Mouse (Mus musculus) embryonic stem cell, embryonic (primary cell): ENCODE measurements around the gene Hormad2.

Experiments
- CTCF ChIA-PET, 4 experiments: fragments of 300-600 bp in 2 of 4; fragments of 350-600 bp in 2 of 4; sonication (Branson Sonifier 250); formaldehyde crosslinking; loops; one replicate each; lab custom pipeline; 2022; ENCODE audit warnings: inconsistent platforms in 2 of 4; lab: Charles Lee
- POLR2A ChIA-PET, 4 experiments: fragments of 300-600 bp in 2 of 4; fragments of 350-600 bp in 2 of 4; sonication (Branson Sonifier 250); formaldehyde crosslinking; loops; one replicate each; lab custom pipeline; 2022; ENCODE audit warnings: antibody characterized with exemption in 4 of 4, inconsistent platforms in 1 of 4; lab: Charles Lee

Hormad2 gene

GRCm38 (mm10) chr11:4303033-4303432, 137.9 kb downstream of the Hormad2 start:
- POLR2A ChIA-PET = interaction anchor here in 3 of 4 experiments (0.5 to 3.6 kb wide), 36 partner anchors 8 to 551 kb away, joined by 3 to 18 read pairs (median 4); partner anchors contain the start of genes Tbc1d10a (in 2 of the 3), Sec14l2 (in 1 of the 3), Uqcr10 (in 1 of the 3) and Zmat5 (in 1 of the 3)
- CTCF ChIA-PET = interaction anchor here (0.5 to 2.6 kb wide), 11 partner anchors 20 to 168 kb away, joined by 3 to 7 read pairs (median 5); partner anchors contain the start of genes Lif (in 1 of the 4) and Rnf215 (in 1 of the 4)

GRCm38 (mm10) chr11:4302363-4302913, 138.5 kb downstream of the Hormad2 start:
- ChIA-PET CTCF (interaction anchor here in 3 of 4 experiments (0.6 to 3.0 kb wide), 16 partner anchors 31 to 200 kb away, joined by 3 to 18 read pairs (median 5); partner anchors contain the start of genes Lif (in 1 of the 3) and Rnf215 (in 1 of the 3)), POLR2A (interaction anchor here (0.5 to 3.6 kb wide), 44 partner anchors 8 to 645 kb away, joined by 3 to 18 read pairs (median 4); partner anchors contain the start of genes Tbc1d10a (in 2 of the 4), Sec14l2 (in 1 of the 4), Uqcr10 (in 1 of the 4) and Zmat5 (in 1 of the 4))

- POLR2A ChIA-PET = interaction anchor here in 3 of 4 experiments (0.5 to 3.6 kb wide), 19 partner anchors 9 to 799 kb away, joined by 3 to 18 read pairs (median 3); partner anchors contain the start of genes Ewsr1 (in 1 of the 3), Nf2 (in 1 of the 3) and Rhbdd3 (in 1 of the 3)
- CTCF ChIA-PET = interaction anchor here (0.6 to 3.0 kb wide), 8 partner anchors 30 to 412 kb away, joined by 3 to 18 read pairs (median 3); partner anchors contain the start of gene Rnf215 (in 1 of the 4)
Measured at GRCm38 (mm10) chr11:4300683-4301082, 140.2 kb downstream of the Hormad2 start.

DNA sequence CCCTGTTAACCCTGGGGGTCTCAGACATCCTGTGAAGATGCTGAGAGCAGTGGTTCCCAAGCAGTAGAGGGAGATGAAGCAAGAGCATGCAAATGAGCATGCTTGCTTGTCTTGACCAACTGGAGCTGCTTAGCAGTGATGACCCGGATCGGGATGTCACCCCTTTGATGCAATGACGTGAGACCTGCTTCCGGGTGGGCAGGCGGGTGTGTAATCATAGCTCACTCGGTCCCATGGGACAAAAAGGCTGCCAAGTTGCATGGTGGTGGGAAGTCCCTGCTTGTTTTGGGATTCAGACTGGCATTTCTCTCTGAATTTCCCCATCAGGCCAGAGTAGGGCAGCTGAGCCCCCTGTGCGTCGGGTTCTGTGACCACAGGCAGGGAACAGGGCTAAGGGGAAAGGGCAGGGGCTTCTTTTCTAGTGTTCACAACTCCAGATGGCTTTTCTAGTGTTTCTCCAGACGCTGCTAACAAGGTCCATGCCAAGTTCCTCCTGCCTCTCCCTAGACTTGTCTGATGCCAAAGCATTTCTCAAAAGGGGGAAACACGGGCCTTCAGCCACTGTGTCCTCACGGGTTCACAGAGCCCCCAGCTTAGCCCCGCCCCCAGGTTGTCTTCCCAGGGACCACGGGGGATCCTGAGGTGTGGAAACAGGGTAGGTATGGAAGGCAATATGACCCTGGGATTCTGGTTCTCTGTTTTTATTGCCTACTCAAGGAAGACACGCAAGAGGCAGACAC, 141.0 kb downstream of the Hormad2 start:
- ChIA-PET CTCF (interaction anchor here (0.6 to 3.0 kb wide), 5 partner anchors 29 to 412 kb away, joined by 3 to 18 read pairs (median 3); partner anchors contain the start of gene Rnf215 (in 1 of the 4)), POLR2A (interaction anchor here in 3 of 4 experiments (0.6 to 3.0 kb wide), 18 partner anchors 9 to 799 kb away, joined by 3 to 12 read pairs (median 4); partner anchors contain the start of genes Ewsr1 (in 1 of the 3), Rhbdd3 (in 1 of the 3) and Tbc1d10a (in 1 of the 3))

GRCm38 (mm10) chr11:4299191-4299590, 141.7 kb downstream of the Hormad2 start:
- POLR2A ChIA-PET = interaction anchor here (0.7 to 3.1 kb wide), 21 partner anchors 9 to 407 kb away, joined by 3 to 12 read pairs (median 4); partner anchors contain the start of gene Tbc1d10a (in 1 of the 4)
- CTCF ChIA-PET = interaction anchor here in 3 of 4 experiments (0.9 to 1.7 kb wide), 8 partner anchors 9 to 164 kb away, joined by 3 to 7 read pairs (median 5); partner anchors contain the start of gene Rnf215 (in 1 of the 3)

GRCm38 (mm10) chr11:4298615-4299014, 142.3 kb downstream of the Hormad2 start:
- POLR2A ChIA-PET = interaction anchor here (0.6 to 3.1 kb wide), 26 partner anchors 10 to 507 kb away, joined by 3 to 12 read pairs (median 4); partner anchors contain the start of gene Tbc1d10a (in 1 of the 4)
- CTCF ChIA-PET = interaction anchor here (0.6 to 1.4 kb wide), 10 partner anchors 9 to 40 kb away, joined by 3 to 7 read pairs (median 5); no protein-coding TSS in a partner anchor

DNA sequence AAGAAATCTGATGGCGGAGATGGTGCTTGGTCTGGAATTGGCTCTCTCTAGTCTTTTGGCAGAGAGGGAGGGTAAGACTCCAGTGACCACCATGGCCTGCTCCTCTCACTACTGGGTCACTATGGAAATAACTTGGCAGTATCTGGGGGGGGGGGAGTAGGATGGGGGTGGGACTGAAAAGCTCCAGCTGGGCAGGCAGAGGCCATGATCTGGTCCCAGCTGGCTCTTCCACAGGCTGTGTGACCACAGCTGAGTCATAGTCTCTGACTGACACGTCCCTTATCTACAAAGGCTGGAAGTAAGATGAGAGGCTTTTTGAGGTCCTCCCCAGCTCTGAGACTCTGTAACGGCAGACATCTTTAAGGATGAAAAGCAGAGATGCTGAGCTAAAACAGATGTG, 143.2 kb downstream of the Hormad2 start:
- ChIA-PET POLR2A (interaction anchor here in 3 of 4 experiments (0.6 to 3.1 kb wide), 20 partner anchors 8 to 791 kb away, joined by 3 to 11 read pairs (median 4); no protein-coding TSS in a partner anchor), CTCF (interaction anchor here in 3 of 4 experiments (0.5 to 1.4 kb wide), 5 partner anchors 10 to 525 kb away, joined by 3 to 6 read pairs (median 3); no protein-coding TSS in a partner anchor)

- POLR2A ChIA-PET = interaction anchor here (0.5 to 3.1 kb wide), 11 partner anchors 9 to 41 kb away, joined by 3 to 11 read pairs (median 3); no protein-coding TSS in a partner anchor
- CTCF ChIA-PET = no interaction called here
Measured at GRCm38 (mm10) chr11:4296610-4297275, 144.2 kb downstream of the Hormad2 start.
